Mouse (Mus musculus) hindbrain, embryonic 14.5 days (tissue): Measurements from ENCODE around the gene Ifit1bl2. TPM values are rescaled to one million over a fixed set of nuclear protein-coding genes. Genes with fewer than 3 reads are reported as not detected.

Experiments used
- ATAC-seq: fragments of 200-750 bp; cut with Nextera tagmentation; 2 replicates; pipeline ENCODE4 v1.8.0; 2017; ENCODE audit warnings: moderate number of reproducible peaks, mild to moderate bottlenecking, moderate TSS enrichment, moderate library complexity; ENCODE audit not compliant: low FRiP score
- DNase-seq: peaks from one replicate; pipeline ENCODE4 v3.0.0-alpha.2; 2015; ENCODE audit warnings: low spot score
- H3K27ac ChIP-seq: fragments of 300-500 bp; sonication (generic); 2 replicates; pipeline ENCODE4 v1.5.1; 2014; ENCODE audit warnings: mild to moderate bottlenecking, moderate library complexity
- H3K27me3 ChIP-seq: fragments of 300-500 bp; sonication (generic); 2 replicates; pipeline ENCODE4 v1.6.1; 2014; ENCODE audit warnings: mild to moderate bottlenecking, low read length, mixed read lengths; ENCODE audit not compliant: control insufficient read depth, insufficient read depth
- H3K36me3 ChIP-seq: fragments of 300-500 bp; sonication (generic); replicated peaks from 2 replicates; pipeline ENCODE4 v1.6.1; 2014; ENCODE audit not compliant: control insufficient read depth, insufficient read depth
- H3K4me1 ChIP-seq: fragments of 300-500 bp; sonication (generic); replicated peaks from 2 replicates; pipeline ENCODE4 v1.6.1; 2014; ENCODE audit warnings: antibody characterized with exemption, low read length, mixed read lengths; ENCODE audit not compliant: control insufficient read depth, insufficient read depth
- H3K4me2 ChIP-seq: fragments of 300-500 bp; sonication (generic); replicated peaks from 2 replicates; pipeline ENCODE4 v1.6.1; 2014; ENCODE audit warnings: mild to moderate bottlenecking, moderate library complexity
- H3K4me3 ChIP-seq: fragments of 300-500 bp; sonication (generic); replicated peaks from 2 replicates; pipeline ENCODE4 v1.5.1; 2014; ENCODE audit warnings: mild to moderate bottlenecking, low read length
- H3K9ac ChIP-seq: fragments of 300-500 bp; sonication (generic); 2 replicates; pipeline ENCODE4 v1.6.1; 2014
- H3K9me3 ChIP-seq: fragments of 300-500 bp; sonication (generic); 2 replicates; pipeline ENCODE4 v1.6.1; 2016; ENCODE audit warnings: low read length; ENCODE audit not compliant: control insufficient read depth
- WGBS: fragments of 180-500 bp; shearing (Covaris S2); extraction: QIAGEN DNeasy Blood & Tissue Kit; methylation state at CpG from one replicate; pipeline ENCODE4 v1.1.7; 2014; 5-methylcytosine and 5-hydroxymethylcytosine counted together
- polyA plus RNA-seq: library from polyadenylated mRNA; unstranded; fragments of >200 nt; fragmentation: Nextera tagmentation; extraction: Ambion mirVana; gene quantifications from 2 replicates; pipeline ENCODE4 v1.2.1, GENCODE M21; 2014

Gene Ifit1bl2
- polyA plus RNA-seq: 0.07 and 0.44 TPM in 2 replicates

- WGBS: 73% methylated on average over 4 of the region's 4 CpGs
- H3K36me3 ChIP-seq: no peaks in the 10 kb centered on the region
- no peak within 1 kb of the TSS for H3K27ac ChIP-seq
- no peak within 1 kb of the TSS for H3K4me2 ChIP-seq
- no peak for ATAC-seq
- H3K4me1 ChIP-seq: no peaks in the 10 kb centered on the region
- no peaks in the 10 kb centered on the region for H3K9me3 ChIP-seq
- no peak within 1 kb of the TSS for H3K9ac ChIP-seq
- H3K27me3 ChIP-seq: no peaks in the 10 kb centered on the region
- no peak for DNase-seq
- no peak within 1 kb of the TSS for H3K4me3 ChIP-seq
These were observed at the start of gene Ifit1bl2, which contains the start of gene Ifit1 for GRCm38 (mm10) chr19:34640623-34641022. TSS of gene Ifit1bl2 (minus strand) at chr19:34640743. TSS of gene Ifit1 (plus strand) at chr19:34640871.

- Histone ChIP-seq H3K27ac (no peak overlapping the region), H3K36me3 (no peaks in the 10 kb centered on the region), H3K4me1 (no peaks in the 10 kb centered on the region), H3K27me3 (no peaks in the 10 kb centered on the region), H3K9me3 (no peaks in the 10 kb centered on the region), H3K4me2 (no peak overlapping the region), H3K9ac (no peak overlapping the region), H3K4me3 (no peak overlapping the region)
- no peak for DNase-seq
- no peak for ATAC-seq
- 97% methylated on average over 1 of the region's 1 CpGs for WGBS
These were observed 45.0 kb upstream of the Ifit1bl2 start for GRCm38 (mm10) chr19:34685530-34685929.

- Histone ChIP-seq H3K4me2 (no peak overlapping the region), H3K27ac (no peak overlapping the region), H3K9ac (no peak overlapping the region), H3K4me3 (no peak overlapping the region), H3K36me3 (no peaks in the 10 kb centered on the region), H3K4me1 (no peaks in the 10 kb centered on the region), H3K9me3 (no peaks in the 10 kb centered on the region), H3K27me3 (no peaks in the 10 kb centered on the region)
- ATAC-seq (no peak), DNase-seq (peak; percentile 66)
- 46% methylated on average over 1 of the region's 1 CpGs for WGBS
These were observed 44.3 kb upstream of the Ifit1bl2 start for GRCm38 (mm10) chr19:34684857-34685256.

- H3K9me3 ChIP-seq: no peaks in the 10 kb centered on the region
- no peaks in the 10 kb centered on the region for H3K4me1 ChIP-seq
- no peak overlapping the region for H3K27ac ChIP-seq
- ATAC-seq (no peak), DNase-seq (no peak)
- 95% methylated on average over 4 of the region's 4 CpGs for WGBS
- H3K4me2 ChIP-seq: no peak overlapping the region
- H3K36me3 ChIP-seq: no peaks in the 10 kb centered on the region
- no peaks in the 10 kb centered on the region for H3K27me3 ChIP-seq
- H3K4me3 ChIP-seq: no peak overlapping the region
- H3K9ac ChIP-seq: no peak overlapping the region
These were observed 37.9 kb upstream of the Ifit1bl2 start for GRCm38 (mm10) chr19:34678428-34678827.

GRCm38 (mm10) chr19:34673476-34673875 is 32.9 kb upstream of the Ifit1bl2 start:
- ATAC-seq: no peak
- no peaks in the 10 kb centered on the region for H3K36me3 ChIP-seq
- no peaks in the 10 kb centered on the region for H3K9me3 ChIP-seq
- WGBS: 52% methylated on average over 7 of the region's 7 CpGs
- no peak overlapping the region for H3K9ac ChIP-seq
- H3K27ac ChIP-seq: no peak overlapping the region
- no peak overlapping the region for H3K4me2 ChIP-seq
- no peaks in the 10 kb centered on the region for H3K27me3 ChIP-seq
- H3K4me1 ChIP-seq: no peaks in the 10 kb centered on the region
- no peak overlapping the region for H3K4me3 ChIP-seq
- no peak for DNase-seq

GRCm38 (mm10) chr19:34666127-34666526 is 25.6 kb upstream of the Ifit1bl2 start:
- peak; percentile 91 for DNase-seq
- Histone ChIP-seq H3K4me1 (0 out of 2 replicates have a peak, but pooled peaks cover 3% of the 10 kb centered on the region), H3K36me3 (no peaks in the 10 kb centered on the region), H3K9ac (no peak overlapping the region), H3K4me3 (no peak overlapping the region), H3K27me3 (no peaks in the 10 kb centered on the region), H3K4me2 (no peak overlapping the region), H3K9me3 (no peaks in the 10 kb centered on the region), H3K27ac (no peak overlapping the region)
- no peak; the same call in 1 of the 2 replicates for ATAC-seq
- WGBS: 1% methylated on average over 5 of the region's 5 CpGs

GRCm38 (mm10) chr19:34662740-34663139 is 22.2 kb upstream of the Ifit1bl2 start:
- ATAC-seq: no peak; the same call in 1 of the 2 replicates
- Histone ChIP-seq H3K4me2 (peak overlapping the region; percentile 41), H3K27me3 (no peaks in the 10 kb centered on the region)

GRCm38 (mm10) chr19:34662067-34662507 is 21.5 kb upstream of the Ifit1bl2 start:
- no peaks in the 10 kb centered on the region for H3K36me3 ChIP-seq
- WGBS: 23% methylated on average over 13 of the region's 13 CpGs
- H3K4me2 ChIP-seq: peak overlapping the region; percentile 41
- no peak overlapping the region for H3K27ac ChIP-seq
- DNase-seq (peak; percentile 82), ATAC-seq (peak; percentile 97)
- H3K27me3 ChIP-seq: no peaks in the 10 kb centered on the region
- 0 out of 2 replicates have a peak, but pooled peaks cover 3% of the 10 kb centered on the region for H3K4me1 ChIP-seq
- H3K4me3 ChIP-seq: peak overlapping the region; percentile 26
- no peak overlapping the region for H3K9ac ChIP-seq
- H3K9me3 ChIP-seq: no peaks in the 10 kb centered on the region

More at GRCm38 (mm10) chr19:34662740-34663139, 22.2 kb upstream of the Ifit1bl2 start:
- Histone ChIP-seq H3K36me3 (no peaks in the 10 kb centered on the region), H3K27ac (no peak overlapping the region), H3K4me1 (0 out of 2 replicates have a peak, but pooled peaks cover 3% of the 10 kb centered on the region), H3K4me3 (peak overlapping the region; percentile 26; the same call in 1 of the 2 replicates), H3K9me3 (no peaks in the 10 kb centered on the region), H3K9ac (no peak overlapping the region)
- 61% methylated on average over 4 of the region's 5 CpGs for WGBS
- no peak for DNase-seq

GRCm38 (mm10) chr19:34656511-34657298 is 16.2 kb upstream of the Ifit1bl2 start:
- no peak overlapping the region for H3K9ac ChIP-seq
- no peaks in the 10 kb centered on the region for H3K4me1 ChIP-seq
- H3K27me3 ChIP-seq: no peaks in the 10 kb centered on the region
- ATAC-seq (no peak), DNase-seq (no peak)
- no peak overlapping the region for H3K4me2 ChIP-seq
- no peak overlapping the region for H3K4me3 ChIP-seq
- no peaks in the 10 kb centered on the region for H3K36me3 ChIP-seq
- H3K9me3 ChIP-seq: no peaks in the 10 kb centered on the region
- no peak overlapping the region for H3K27ac ChIP-seq
- WGBS: 36% methylated on average over 2 of the region's 2 CpGs
